Mouse (Mus musculus) left cerebral cortex, postnatal 10 days (tissue): ENCODE measurements at regions not wholly inside any gene's neighbourhood (a gene's known extent, or its start where the extent isn't known, plus 50 kb on each side); places are given as distances from the start of the nearest gene placed in this dataset.

Experiments used
- DNase-seq, 2 experiments: peaks; one replicate each; pipeline ENCODE4 v3.0.0; 2021 to 2022; ENCODE audit warnings: low spot score in 2 of 2, mixed read lengths in 1 of 2; ENCODE audit errors: extremely low spot score in 1 of 2
- intact Hi-C: fragments of 180-260 bp; cut with DNase I; formaldehyde crosslinking; loops from one replicate; pipeline ENCODE4 v1.15.1; 2025

- intact Hi-C loops = no loop called here
Measured at GRCm38 (mm10) chr17:78145335-78145734, 54.7 kb upstream of the Crim1 start.

More at GRCm38 (mm10) chr17:78145335-78145734, 54.7 kb upstream of the Crim1 start:
- no peak for DNase-seq
